Mouse (Mus musculus): ENCODE results near the gene Zfp239. TPM values are rescaled to one million over a fixed set of nuclear protein-coding genes. Genes with fewer than 3 reads are reported as not detected.

Zfp239 gene
- polyA plus RNA-seq, 1 experiment from 2014 or later, result 2.0 TPM

- H3K36me3 ChIP-seq (replicated peaks), result no peaks in the 10 kb centered on the region
- ATAC-seq (ENCODE audit: insufficient read depth), result peak; percentile 90
- peak overlapping the region; percentile 72 for H3K4me3 ChIP-seq (replicated peaks)
- peak overlapping the region; percentile 95 for H3K4me2 ChIP-seq
- under 1% methylated on average over 67 of the region's 67 CpGs for WGBS (ENCODE audit: insufficient replicate concordance)
- no peaks in the 10 kb centered on the region for H3K9me3 ChIP-seq (replicated peaks)
- H3K27me3 ChIP-seq, result no peaks in the 10 kb centered on the region
- peak overlapping the region; percentile 88 for H3K9ac ChIP-seq
- peak overlapping the region; percentile 100 for H3K27ac ChIP-seq (replicated peaks)
- H3K4me1 ChIP-seq (replicated peaks), result peaks cover 45% of the 10 kb centered on the region
Measured at GRCm38 (mm10) chr6:117879408-117880115, 17.7 kb downstream of the Zfp239 start.

GRCm38 (mm10) chr6:117880394-117880838 is 18.5 kb downstream of the Zfp239 start:
- no peaks in the 10 kb centered on the region for H3K27me3 ChIP-seq
- no peak for ATAC-seq (ENCODE audit: insufficient read depth)
- peak overlapping the region; percentile 72 for H3K4me3 ChIP-seq (replicated peaks)
- H3K9ac ChIP-seq, result peak overlapping the region; percentile 88
- H3K4me1 ChIP-seq (replicated peaks), result peaks cover 40% of the 10 kb centered on the region
- WGBS (ENCODE audit: insufficient replicate concordance), result 28% methylated on average over 3 of the region's 3 CpGs
- no peaks in the 10 kb centered on the region for H3K36me3 ChIP-seq (replicated peaks)
- H3K9me3 ChIP-seq (replicated peaks), result no peaks in the 10 kb centered on the region
- peak overlapping the region; percentile 95 for H3K4me2 ChIP-seq
- H3K27ac ChIP-seq (replicated peaks), result peak overlapping the region; percentile 100

- H3K36me3 ChIP-seq (replicated peaks), result no peaks in the 10 kb centered on the region
- H3K4me3 ChIP-seq (replicated peaks), result peak overlapping the region; percentile 72
- no peaks in the 10 kb centered on the region for H3K27me3 ChIP-seq
- peaks cover 46% of the 10 kb centered on the region for H3K4me1 ChIP-seq (replicated peaks)
- no peaks in the 10 kb centered on the region for H3K9me3 ChIP-seq (replicated peaks)
- H3K4me2 ChIP-seq, result peak overlapping the region; percentile 95
- H3K9ac ChIP-seq, result peak overlapping the region; percentile 26; the same call in 1 of the 2 replicates
- H3K27ac ChIP-seq (replicated peaks), result peak overlapping the region; percentile 100
- WGBS (ENCODE audit: insufficient replicate concordance), result 77% methylated on average over 7 of the region's 7 CpGs
- no peak for ATAC-seq (ENCODE audit: insufficient read depth)
Measured at GRCm38 (mm10) chr6:117881229-117881628, 19.3 kb downstream of the Zfp239 start.

- Histone ChIP-seq H3K9ac (no peak overlapping the region), H3K36me3 (replicated peaks) (no peaks in the 10 kb centered on the region), H3K4me1 (replicated peaks) (peaks cover 53% of the 10 kb centered on the region), H3K27me3 (no peaks in the 10 kb centered on the region), H3K4me2 (peak overlapping the region; percentile 95), H3K27ac (replicated peaks) (peak overlapping the region; percentile 100), H3K4me3 (replicated peaks) (no peak overlapping the region), H3K9me3 (replicated peaks) (no peaks in the 10 kb centered on the region)
- ATAC-seq (ENCODE audit: insufficient read depth), result no peak
- 17% methylated on average over 7 of the region's 7 CpGs for WGBS (ENCODE audit: insufficient replicate concordance)
Measured at GRCm38 (mm10) chr6:117881997-117882396, 20.1 kb downstream of the Zfp239 start.

- 72% methylated on average over 2 of the region's 2 CpGs for WGBS (ENCODE audit: insufficient replicate concordance)
- Histone ChIP-seq H3K9me3 (replicated peaks) (no peaks in the 10 kb centered on the region), H3K4me1 (replicated peaks) (peaks cover 80% of the 10 kb centered on the region), H3K27ac (replicated peaks) (peak overlapping the region; percentile 10; the same call in 1 of the 2 replicates), H3K4me2 (no peak overlapping the region), H3K9ac (no peak overlapping the region), H3K4me3 (replicated peaks) (no peak overlapping the region), H3K36me3 (replicated peaks) (no peaks in the 10 kb centered on the region), H3K27me3 (no peaks in the 10 kb centered on the region)
- no peak for ATAC-seq (ENCODE audit: insufficient read depth)
Measured at GRCm38 (mm10) chr6:117885943-117886342, 24.0 kb downstream of the Zfp239 start.

- H3K4me2 ChIP-seq, result peak overlapping the region; percentile 68
- H3K27ac ChIP-seq (replicated peaks), result peak overlapping the region; percentile 93
- peak overlapping the region; percentile 55 for H3K9ac ChIP-seq
- no peaks in the 10 kb centered on the region for H3K27me3 ChIP-seq
- peaks cover 70% of the 10 kb centered on the region for H3K4me1 ChIP-seq (replicated peaks)
- ATAC-seq (ENCODE audit: insufficient read depth), result no peak; the same call in 1 of the 2 replicates
- H3K36me3 ChIP-seq (replicated peaks), result no peaks in the 10 kb centered on the region
- no peaks in the 10 kb centered on the region for H3K9me3 ChIP-seq (replicated peaks)
- H3K4me3 ChIP-seq (replicated peaks), result peak overlapping the region; percentile 38
- WGBS (ENCODE audit: insufficient replicate concordance), result 22% methylated on average over 1 of the region's 1 CpGs
Measured at GRCm38 (mm10) chr6:117888032-117888431, 26.1 kb downstream of the Zfp239 start.

- peak overlapping the region; percentile 38 for H3K4me3 ChIP-seq (replicated peaks)
- peak overlapping the region; percentile 55 for H3K9ac ChIP-seq
- peak overlapping the region; percentile 68 for H3K4me2 ChIP-seq
- H3K27me3 ChIP-seq, result no peaks in the 10 kb centered on the region
- peaks cover 65% of the 10 kb centered on the region for H3K4me1 ChIP-seq (replicated peaks)
- WGBS (ENCODE audit: insufficient replicate concordance), result 18% methylated on average over 2 of the region's 2 CpGs
- no peaks in the 10 kb centered on the region for H3K36me3 ChIP-seq (replicated peaks)
- peak; percentile 94 for ATAC-seq (ENCODE audit: insufficient read depth)
- H3K27ac ChIP-seq (replicated peaks), result peak overlapping the region; percentile 93
- H3K9me3 ChIP-seq (replicated peaks), result no peaks in the 10 kb centered on the region
Measured at GRCm38 (mm10) chr6:117888642-117889096, 26.8 kb downstream of the Zfp239 start.

GRCm38 (mm10) chr6:117890257-117890656 is 28.4 kb downstream of the Zfp239 start:
- Histone ChIP-seq H3K27ac (replicated peaks) (peak overlapping the region; percentile 93; the same call in 1 of the 2 replicates), H3K9ac (no peak overlapping the region), H3K36me3 (replicated peaks) (no peaks in the 10 kb centered on the region), H3K4me2 (no peak overlapping the region), H3K27me3 (no peaks in the 10 kb centered on the region), H3K4me3 (replicated peaks) (no peak overlapping the region), H3K9me3 (replicated peaks) (no peaks in the 10 kb centered on the region), H3K4me1 (replicated peaks) (peaks cover 62% of the 10 kb centered on the region)
- WGBS (ENCODE audit: insufficient replicate concordance), result 50% methylated on average over 6 of the region's 6 CpGs
- no peak for ATAC-seq (ENCODE audit: insufficient read depth)

GRCm38 (mm10) chr6:117891369-117892160 is 29.7 kb downstream of the Zfp239 start:
- Histone ChIP-seq H3K36me3 (replicated peaks) (no peaks in the 10 kb centered on the region), H3K4me3 (replicated peaks) (no peak overlapping the region), H3K4me1 (replicated peaks) (peaks cover 54% of the 10 kb centered on the region), H3K27me3 (no peaks in the 10 kb centered on the region), H3K9ac (no peak overlapping the region), H3K9me3 (replicated peaks) (no peaks in the 10 kb centered on the region), H3K27ac (replicated peaks) (no peak overlapping the region), H3K4me2 (no peak overlapping the region)
- 46% methylated on average over 14 of the region's 14 CpGs for WGBS (ENCODE audit: insufficient replicate concordance)
- no peak for ATAC-seq (ENCODE audit: insufficient read depth)

GRCm38 (mm10) chr6:117892386-117892785 is 30.5 kb downstream of the Zfp239 start:
- no peak overlapping the region for H3K4me3 ChIP-seq (replicated peaks)
- WGBS (ENCODE audit: insufficient replicate concordance), result 56% methylated on average over 3 of the region's 3 CpGs
- H3K4me2 ChIP-seq, result no peak overlapping the region
- H3K27ac ChIP-seq (replicated peaks), result no peak overlapping the region
- no peak overlapping the region for H3K9ac ChIP-seq
- no peaks in the 10 kb centered on the region for H3K27me3 ChIP-seq
- no peaks in the 10 kb centered on the region for H3K9me3 ChIP-seq (replicated peaks)
- peaks cover 46% of the 10 kb centered on the region for H3K4me1 ChIP-seq (replicated peaks)
- H3K36me3 ChIP-seq (replicated peaks), result no peaks in the 10 kb centered on the region
- ATAC-seq (ENCODE audit: insufficient read depth), result no peak

- Histone ChIP-seq H3K4me2 (no peak overlapping the region), H3K4me3 (replicated peaks) (no peak overlapping the region), H3K36me3 (replicated peaks) (no peaks in the 10 kb centered on the region), H3K9me3 (replicated peaks) (no peaks in the 10 kb centered on the region), H3K9ac (no peak overlapping the region), H3K27ac (replicated peaks) (no peak overlapping the region), H3K27me3 (no peaks in the 10 kb centered on the region), H3K4me1 (replicated peaks) (peaks cover 36% of the 10 kb centered on the region)
- 75% methylated on average over 2 of the region's 2 CpGs for WGBS (ENCODE audit: insufficient replicate concordance)
- no peak for ATAC-seq (ENCODE audit: insufficient read depth)
Measured at GRCm38 (mm10) chr6:117893435-117893834, 31.5 kb downstream of the Zfp239 start.
